Mouse (Mus musculus): Measurements from ENCODE around the gene Pdss1.

DNA sequence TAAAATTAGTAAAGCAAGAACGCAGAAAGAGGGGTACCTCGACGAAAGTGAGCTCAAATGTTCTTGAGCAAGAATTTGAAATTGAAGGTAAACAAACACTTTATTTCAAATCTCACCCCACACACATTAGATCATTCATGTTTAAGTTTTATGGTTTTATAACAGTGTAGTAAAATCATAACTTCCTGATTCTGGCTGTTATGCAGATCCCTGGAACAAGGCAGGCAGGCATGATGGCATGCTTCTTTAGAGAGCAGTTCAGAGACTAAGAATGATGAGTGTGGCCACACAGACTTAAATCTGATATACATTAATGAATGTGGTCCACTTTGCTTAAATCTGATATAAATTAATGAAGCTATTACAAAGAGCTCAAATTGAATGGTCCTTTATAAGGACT is 18.7 kb upstream of the Pdss1 start:
- TF ChIP-seq CTCF (IDR thresholded peaks at IDR 0.05; ENCODE audit: borderline replicate concordance, insufficient read depth, low read depth, low read length) (no peak), POLR2A (IDR thresholded peaks at IDR 0.05; ENCODE audit: borderline replicate concordance, insufficient read depth, low read length) (no peak)
